In genomic region chr6:99047322-99047721, GRCm38 (mm10) we compare ENCODE assay signal across 24 mouse cellular contexts.
DNase-seq lines count a peak whose midpoint lies in the region; ATAC-seq and TF ChIP-seq lines count a peak whose summit lies in the region.
"Had no signal": no experiment of that assay in that cellular context is flagged by ENCODE, and none has a peak within 500 bp of the region (broad histone marks: within the 10 kb centered on the region; RNA-seq: fewer than 3 reads in every experiment).

No protein-coding gene starts in this region.

- intact Hi-C loops in gastrocnemius, adult 2 months (cut with DNase I), result no loop called here

- peak; percentile 53 for ATAC-seq in intestine, embryonic 16.5 days
- ATAC-seq: activated CD4-positive, CD25-positive, alpha-beta regulatory T cell, adult 4 months; CD4-positive, CD25-positive, alpha-beta regulatory T cell, adult 4 months; forebrain, embryonic 14.5 days; forebrain, embryonic 16.5 days; Patski had no signal

- peaks cover 3% of the 10 kb centered on the region; the same call in 1 of the 2 replicates for H3K36me3 ChIP-seq in intestine, embryonic 16.5 days (ENCODE audit: control insufficient read depth, insufficient read depth, low read length)
- H3K36me3 ChIP-seq: embryonic facial prominence, embryonic 13.5 days; embryonic facial prominence, embryonic 15.5 days; forebrain, embryonic 10.5 days; forebrain, embryonic 12.5 days had no signal

- no peaks in the 10 kb centered on the region for H3K27me3 ChIP-seq in intestine, embryonic 16.5 days (replicated peaks; ENCODE audit: control insufficient read depth, insufficient read depth, low read length)
- H3K27me3 ChIP-seq: embryonic facial prominence, embryonic 13.5 days; embryonic facial prominence, embryonic 15.5 days; forebrain, embryonic 12.5 days; Patski had no signal

- H3K4me2 ChIP-seq in intestine, embryonic 16.5 days (ENCODE audit: low read depth, low read length), result no peak overlapping the region
- H3K4me2 ChIP-seq: embryonic facial prominence, embryonic 13.5 days; embryonic facial prominence, embryonic 15.5 days; forebrain, embryonic 12.5 days had no signal

- no peaks in the 10 kb centered on the region for H3K9me3 ChIP-seq in intestine, embryonic 16.5 days (ENCODE audit: control insufficient read depth, low read length)
- H3K9me3 ChIP-seq: embryonic facial prominence, embryonic 13.5 days; embryonic facial prominence, embryonic 15.5 days; forebrain, embryonic 10.5 days; forebrain, embryonic 12.5 days had no signal

- H3K9ac ChIP-seq in intestine, embryonic 16.5 days (ENCODE audit: low read depth, low read length), result no peak overlapping the region
- H3K9ac ChIP-seq: embryonic facial prominence, embryonic 13.5 days; embryonic facial prominence, embryonic 15.5 days; forebrain, embryonic 12.5 days had no signal

- no peak for TF ChIP-seq CTCF in gastrocnemius, adult 2 months (IDR thresholded peaks at IDR 0.05)

- no peak for DNase-seq in gastrocnemius, adult 2 months
- no peak for DNase-seq in gastrocnemius, postnatal 4 days (ENCODE audit: low spot score in 2 of 2)
- peak; percentile 73 for DNase-seq in large intestine, adult 2 months (ENCODE audit: low read depth, low spot score)
- DNase-seq in cerebellum, adult 11 months, result no peak
- DNase-seq in liver, result no peak
- DNase-seq: adrenal gland, postnatal 10 days; adrenal gland, postnatal 36 days; B cell, adult 2 months; cerebellum, adult 18-20 months; cerebellum, adult 8-10 months; cerebellum, adult 9-11 months; cerebellum, postnatal 36 days; embryo, embryonic 11 days had no signal

- 61% methylated on average over 5 of the region's 5 CpGs for WGBS in intestine, embryonic 16.5 days
- 25% methylated on average over 5 of the region's 5 CpGs for WGBS in large intestine, adult 2 months

- peaks cover 15% of the 10 kb centered on the region for H3K4me1 ChIP-seq in intestine, embryonic 16.5 days (ENCODE audit: control insufficient read depth, insufficient read depth, low read length)
- H3K4me1 ChIP-seq: embryonic facial prominence, embryonic 15.5 days; forebrain, embryonic 12.5 days had no signal

- H3K4me3 ChIP-seq in gastrocnemius, adult 2 months, result peak overlapping the region; percentile 26; the same call in 1 of the 2 replicates
- no peak overlapping the region for H3K4me3 ChIP-seq in intestine, embryonic 16.5 days (ENCODE audit: low read length)
- H3K4me3 ChIP-seq: embryonic facial prominence, embryonic 13.5 days; embryonic facial prominence, embryonic 15.5 days; erythroblast, embryonic 14.5 days; forebrain, embryonic 10.5 days; forebrain, embryonic 12.5 days had no signal

- H3K27ac ChIP-seq in gastrocnemius, adult 2 months, result no peak overlapping the region
- H3K27ac ChIP-seq in intestine, embryonic 16.5 days (ENCODE audit: low read length), result peak overlapping the region; percentile 51
- H3K27ac ChIP-seq: embryonic facial prominence, embryonic 13.5 days; embryonic facial prominence, embryonic 15.5 days; forebrain, embryonic 10.5 days; forebrain, embryonic 12.5 days had no signal
